Mouse (Mus musculus): Measurements from ENCODE around the gene Soga1.

DNA sequence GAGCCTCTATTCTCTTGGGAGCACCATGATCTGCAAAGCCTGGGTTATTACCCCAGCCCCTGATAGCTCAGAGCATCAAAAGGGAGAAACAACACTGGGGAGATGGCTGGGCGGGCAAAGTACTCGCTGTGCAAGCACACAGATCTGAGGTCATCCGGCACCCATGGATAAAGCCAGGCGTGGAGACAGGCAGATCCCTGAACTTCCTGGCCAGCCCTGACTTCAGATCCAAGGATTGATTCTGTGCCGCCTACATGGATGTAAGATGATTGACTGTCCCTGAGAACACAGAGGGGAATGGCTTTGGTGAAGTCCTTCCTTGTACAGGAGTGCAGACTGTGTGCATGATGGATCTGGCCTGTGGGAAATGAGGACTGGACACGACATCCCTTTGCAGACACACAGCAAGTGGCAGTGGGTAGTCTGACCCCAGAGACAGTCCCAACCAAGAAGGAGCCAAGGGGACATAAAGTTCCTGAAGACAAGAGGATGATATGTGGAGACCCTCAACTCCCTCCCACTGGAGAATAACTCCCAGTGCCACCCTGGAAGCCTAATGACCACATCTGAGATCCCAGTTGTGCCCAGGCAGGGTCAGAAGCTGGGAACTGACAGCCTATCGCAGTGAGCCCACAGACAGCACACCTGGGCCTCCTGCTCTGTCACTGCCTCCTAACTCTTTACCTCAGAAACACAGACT is 12.2 kb downstream of the Soga1 start:
- TF ChIP-seq EP300 (IDR thresholded peaks at IDR 0.05; ENCODE audit: low read depth) (no peak), CTCF (IDR thresholded peaks at IDR 0.05; ENCODE audit: low read depth) (no peak)

Data from liver, embryonic 14.5 days (tissue).